Mouse (Mus musculus) ES-E14 (cell line): ENCODE measurements around the gene Rtp1. TPM values are rescaled to one million over a fixed set of nuclear protein-coding genes. Genes with fewer than 3 reads are reported as not detected.

Experiments
- DNase-seq: peaks from one replicate; pipeline ENCODE4 v3.0.0-alpha.2; 2013; ENCODE audit warnings: low read depth, low spot score
- H3K27ac ChIP-seq: 2 replicates; pipeline ENCODE4 v1.5.1; 2012; ENCODE audit warnings: low read depth, mild to moderate bottlenecking, low read length, moderate library complexity, mixed read lengths; ENCODE audit not compliant: poor library complexity, insufficient read depth, severe bottlenecking
- H3K36me3 ChIP-seq: 2 replicates; pipeline ENCODE4 v1.6.1; 2012; ENCODE audit warnings: mild to moderate bottlenecking, low read length, moderate library complexity, mixed read lengths; ENCODE audit not compliant: control insufficient read depth, poor library complexity, insufficient read depth, severe bottlenecking
- H3K4me1 ChIP-seq, 2 experiments: fragments of 150-350 bp in 1 of 2; sonication (generic) in 1 of 2; 2 replicates each; pipeline ENCODE4 v1.6.1; 2012; ENCODE audit warnings: low read length in 2 of 2, mild to moderate bottlenecking in 1 of 2, mixed read lengths in 1 of 2; ENCODE audit not compliant: control insufficient read depth in 2 of 2, insufficient read depth in 2 of 2, poor library complexity in 1 of 2
- H3K4me3 ChIP-seq, 2 experiments: fragments of 150-350 bp in 1 of 2; sonication (generic) in 1 of 2; 2 replicates each; pipeline ENCODE4 v1.5.1; 2012; ENCODE audit warnings: low read length in 2 of 2, low read depth in 1 of 2, mild to moderate bottlenecking in 1 of 2, mixed read lengths in 1 of 2; ENCODE audit not compliant: insufficient read depth in 1 of 2, poor library complexity in 1 of 2, severe bottlenecking in 1 of 2
- H3K9ac ChIP-seq: 2 replicates; pipeline ENCODE4 v1.6.1; 2012; ENCODE audit warnings: low read depth, mild to moderate bottlenecking, low read length, mixed read lengths; ENCODE audit not compliant: poor library complexity, insufficient read depth, severe bottlenecking
- H3K9me3 ChIP-seq: fragments of 150-350 bp; sonication (generic); 2 replicates; pipeline ENCODE4 v1.6.1; 2012; ENCODE audit warnings: low read depth, mild to moderate bottlenecking, low read length; ENCODE audit not compliant: control insufficient read depth, insufficient read depth
- CHD2 ChIP-seq: IDR thresholded peaks from 2 replicates; pipeline ENCODE4 v1.6.1; 2014; ENCODE audit warnings: mild to moderate bottlenecking, low read depth, low read length, inconsistent platforms
- HCFC1 ChIP-seq: IDR thresholded peaks from 2 replicates; pipeline ENCODE4 v1.6.1; 2012; ENCODE audit warnings: low read length, inconsistent platforms, borderline replicate concordance; ENCODE audit not compliant: insufficient read depth
- MAFK ChIP-seq: IDR thresholded peaks from 2 replicates; pipeline ENCODE4 v1.6.1; 2014; ENCODE audit warnings: mild to moderate bottlenecking, low read depth, low read length, inconsistent platforms; ENCODE audit not compliant: insufficient read depth
- ZC3H11A ChIP-seq: IDR thresholded peaks from 2 replicates; pipeline ENCODE4 v1.6.1; 2012; ENCODE audit warnings: low read depth, mild to moderate bottlenecking, inconsistent platforms, low read length, borderline replicate concordance
- ZNF384 ChIP-seq: IDR thresholded peaks from 2 replicates; pipeline ENCODE4 v1.6.1; 2012; ENCODE audit warnings: low read depth, low read length, inconsistent platforms
- in situ Hi-C, 2 experiments: fragments of 600-800 bp; cut with MboI; formaldehyde crosslinking; loops; one replicate each; pipeline ENCODE4 v1.15.1; 2025; ENCODE audit warnings: low sequenced_read_pairs in 2 of 2, inconsistent platforms in 1 of 2; ENCODE audit not compliant: unreplicated experiment in 2 of 2
- total RNA-seq: library from RNA; depleted of rRNA; stranded (reverse); fragments of 300-350 nt; gene quantifications from 2 replicates; pipeline ENCODE4 v1.2.3, GENCODE M21; 2012; rRNA removed

Gene Rtp1
- not detected in 2 replicates for total RNA-seq

DNA sequence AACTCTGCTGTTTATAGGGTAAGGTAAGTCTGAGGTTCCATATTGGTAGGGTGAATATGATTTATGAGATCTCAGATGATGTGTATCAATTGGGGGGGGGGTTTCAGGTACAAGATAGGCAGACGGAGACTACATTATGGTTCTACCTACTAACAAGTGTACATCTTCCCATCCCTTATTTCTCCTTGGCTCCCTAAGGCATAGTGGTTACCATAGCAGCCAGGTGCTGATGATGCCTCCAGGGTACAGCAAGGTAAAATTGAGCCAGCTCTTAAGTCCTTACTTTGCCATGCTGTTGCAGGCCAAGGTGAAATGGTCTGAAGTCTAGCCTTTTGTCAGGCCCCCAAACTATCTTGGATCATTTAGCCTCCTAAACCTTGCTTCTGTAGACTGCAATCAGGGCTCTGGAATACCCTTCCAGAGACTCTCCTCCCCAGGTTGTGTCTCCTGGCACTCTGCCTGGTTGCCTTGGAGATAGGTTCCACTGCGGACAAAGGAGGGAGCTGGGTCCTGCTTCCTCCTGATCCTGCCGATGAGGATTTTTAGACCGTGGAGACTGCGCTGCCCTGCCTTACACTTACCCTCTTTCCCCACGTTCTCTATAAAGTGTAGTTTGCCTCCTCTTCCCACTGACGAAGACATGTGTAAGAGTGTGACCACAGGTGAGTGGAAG, at the start of gene Rtp1:
Rtp1 (plus strand) TSS at position 487 of the 673 bp plus-strand sequence.
- in situ Hi-C loops = no loop called here
- Histone ChIP-seq H3K27ac (no peak within 1 kb of the TSS), H3K9me3 (no peaks in the 10 kb centered on the region), H3K36me3 (no peaks in the 10 kb centered on the region), H3K4me3 (no peak within 1 kb of the TSS), H3K4me1 (peaks cover 0 to 4% of the 10 kb centered on the region in 2 experiments; a peak in 1 of 4 replicates), H3K9ac (no peak within 1 kb of the TSS)
- DNase-seq = no peak
- TF ChIP-seq HCFC1 (no peak), MAFK (no peak), ZC3H11A (no peak), ZNF384 (no peak)

DNA sequence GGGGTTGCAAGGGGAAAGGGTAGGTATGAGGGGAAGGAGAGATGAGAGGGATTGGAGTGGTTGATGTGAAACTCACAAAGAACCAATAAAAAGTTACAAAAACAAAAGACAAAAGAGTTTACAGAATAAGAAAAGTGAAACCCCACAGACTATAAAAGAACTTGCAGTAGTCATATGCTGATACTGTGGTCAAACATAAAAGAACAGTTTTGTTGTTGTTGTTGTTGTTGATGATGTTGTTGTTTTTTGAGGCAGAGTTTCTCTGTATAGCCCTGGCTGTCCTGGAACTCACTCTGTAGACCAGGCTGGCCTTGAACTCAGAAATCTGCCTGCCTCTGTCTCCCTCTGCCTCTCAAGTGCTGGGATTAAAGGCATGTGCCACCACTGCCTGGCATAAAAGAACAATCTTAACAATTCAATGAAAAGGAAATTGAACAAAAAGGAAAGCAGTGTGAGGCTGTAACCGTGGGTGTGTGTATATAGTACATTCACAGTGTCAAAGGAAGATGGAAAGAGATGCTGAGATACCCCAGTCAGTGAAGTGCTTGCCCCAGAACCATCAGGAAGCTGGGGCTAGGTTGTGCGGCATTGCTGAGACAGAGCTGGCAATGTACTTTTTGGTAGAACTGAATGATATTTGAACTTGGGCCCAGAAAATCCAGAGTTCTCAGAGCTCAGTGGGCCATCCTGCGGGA, 49.2 kb upstream of the Rtp1 start:
- H3K9me3 ChIP-seq = no peaks in the 10 kb centered on the region
- TF ChIP-seq ZC3H11A (no peak), ZNF384 (no peak), MAFK (no peak), CHD2 (no peak), HCFC1 (no peak)
- in situ Hi-C loops = no loop called here
- H3K9ac ChIP-seq = no peak overlapping the region
- no peak overlapping the region for H3K27ac ChIP-seq
- H3K4me1 ChIP-seq = no peaks in the 10 kb centered on the region
- H3K4me3 ChIP-seq = no peak overlapping the region
- H3K36me3 ChIP-seq = no peaks in the 10 kb centered on the region
- DNase-seq = no peak

- in situ Hi-C loops = no loop called here
- no peak for DNase-seq
- Histone ChIP-seq H3K9ac (no peak overlapping the region), H3K27ac (no peak overlapping the region), H3K4me1 (no peaks in the 10 kb centered on the region), H3K36me3 (no peaks in the 10 kb centered on the region), H3K9me3 (no peaks in the 10 kb centered on the region), H3K4me3 (no peak overlapping the region)
- TF ChIP-seq HCFC1 (no peak), MAFK (no peak), ZC3H11A (no peak), CHD2 (no peak), ZNF384 (no peak)
Observed at GRCm38 (mm10) chr16:23384304-23384703, 44.6 kb upstream of the Rtp1 start.

GRCm38 (mm10) chr16:23397931-23398330, 31.0 kb upstream of the Rtp1 start:
- no peaks in the 10 kb centered on the region for H3K9me3 ChIP-seq
- in situ Hi-C loops = no loop called here
- H3K4me3 ChIP-seq = no peak overlapping the region
- H3K27ac ChIP-seq = no peak overlapping the region
- no peaks in the 10 kb centered on the region for H3K4me1 ChIP-seq
- no peaks in the 10 kb centered on the region for H3K36me3 ChIP-seq
- no peak for DNase-seq
- no peak overlapping the region for H3K9ac ChIP-seq
- TF ChIP-seq ZC3H11A (no peak), ZNF384 (no peak)
